Mouse (Mus musculus) limb, embryonic 14.5 days (tissue): ENCODE measurements around the gene Trio. TPM values are rescaled to one million over a fixed set of nuclear protein-coding genes. Genes with fewer than 3 reads are reported as not detected.

Source experiments
- ATAC-seq: fragments of 200-750 bp; cut with Nextera tagmentation; 2 replicates; pipeline ENCODE4 v1.8.0; 2017; ENCODE audit warnings: low read depth, moderate number of reproducible peaks, moderate TSS enrichment; ENCODE audit not compliant: low FRiP score
- DNase-seq: peaks from one replicate; pipeline ENCODE4 v3.0.0-alpha.2; 2015; ENCODE audit warnings: low spot score
- H3K27ac ChIP-seq: fragments of 300-500 bp; sonication (generic); replicated peaks from 2 replicates; pipeline ENCODE4 v1.5.1; 2014; ENCODE audit warnings: low read depth, mild to moderate bottlenecking, low read length, moderate library complexity, mixed read lengths
- H3K27me3 ChIP-seq: fragments of 300-500 bp; sonication (generic); 2 replicates; pipeline ENCODE4 v1.6.1; 2014; ENCODE audit warnings: low read length, mixed read lengths; ENCODE audit not compliant: control insufficient read depth, insufficient read depth
- H3K36me3 ChIP-seq: fragments of 300-500 bp; sonication (generic); 2 replicates; pipeline ENCODE4 v1.6.1; 2014; ENCODE audit warnings: mild to moderate bottlenecking, low read length, moderate library complexity, mixed read lengths; ENCODE audit not compliant: control insufficient read depth, insufficient read depth
- H3K4me1 ChIP-seq: fragments of 300-500 bp; sonication (generic); 2 replicates; pipeline ENCODE4 v1.6.1; 2014; ENCODE audit warnings: antibody characterized with exemption, low read length, mixed read lengths; ENCODE audit not compliant: control insufficient read depth, insufficient read depth
- H3K4me2 ChIP-seq: fragments of 300-500 bp; sonication (generic); replicated peaks from 2 replicates; pipeline ENCODE4 v1.6.1; 2014; ENCODE audit warnings: low read depth, mild to moderate bottlenecking, low read length, moderate library complexity; ENCODE audit not compliant: severe bottlenecking
- H3K4me3 ChIP-seq: fragments of 300-500 bp; sonication (generic); replicated peaks from 2 replicates; pipeline ENCODE4 v1.5.1; 2014; ENCODE audit warnings: low read length
- H3K9ac ChIP-seq: fragments of 300-500 bp; sonication (generic); 2 replicates; pipeline ENCODE4 v1.6.1; 2014; ENCODE audit warnings: mild to moderate bottlenecking, low read depth, low read length, moderate library complexity; ENCODE audit not compliant: severe bottlenecking
- H3K9me3 ChIP-seq: fragments of 300-500 bp; sonication (generic); 2 replicates; pipeline ENCODE4 v1.6.1; 2016; ENCODE audit warnings: low read length; ENCODE audit not compliant: control insufficient read depth
- POLR2A ChIP-seq: fragments of 200-500 bp; IDR thresholded peaks from 2 replicates; pipeline ENCODE4 v1.8.0; 2012; ENCODE audit warnings: inconsistent platforms, mild to moderate bottlenecking, moderate library complexity, borderline replicate concordance; ENCODE audit not compliant: insufficient read depth, insufficient read length; ENCODE audit errors: extremely low read depth
- WGBS: fragments of 180-500 bp; shearing (Covaris S2); extraction: QIAGEN DNeasy Blood & Tissue Kit; methylation state at CpG from one replicate; pipeline ENCODE4 v1.1.7; 2014; 5-methylcytosine and 5-hydroxymethylcytosine counted together
- polyA plus RNA-seq, 2 experiments: library from polyadenylated mRNA; depleted of rRNA in 1 of 2; stranded (reverse) in 1 of 2; unstranded in 1 of 2; fragments of >200 nt; fragmentation: Nextera tagmentation in 1 of 2; extraction: Ambion mirVana in 1 of 2; gene quantifications; 2 replicates each; pipeline versions ENCODE4 v1.2.1 to v1.2.3; 2012 to 2014

Gene Trio
- polyA plus RNA-seq, 2 experiments: 78.7 to 230 TPM

DNA sequence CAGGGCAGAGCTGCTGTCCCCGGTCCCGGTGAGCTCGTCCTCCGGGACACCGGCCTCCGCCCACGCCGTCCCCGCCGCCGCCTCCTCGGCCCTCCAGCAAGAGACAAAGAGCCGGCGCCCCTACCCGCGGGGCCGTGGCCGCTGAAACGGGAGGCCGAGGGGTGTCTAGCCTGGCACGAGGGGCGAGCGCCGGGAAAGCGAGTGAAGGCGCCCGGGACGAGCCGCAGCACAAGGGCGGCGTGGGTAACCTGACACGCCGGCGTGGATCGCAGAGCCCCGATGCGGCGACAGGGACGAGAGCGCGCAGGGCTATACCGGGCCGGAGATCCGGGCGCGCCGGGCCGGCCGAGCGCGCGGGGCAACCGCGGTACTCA lies 696 bp downstream of the Trio start:
- Histone ChIP-seq H3K4me1 (peaks cover 21% of the 10 kb centered on the region), H3K9ac (peak overlapping the region; percentile 92), H3K27me3 (no peaks in the 10 kb centered on the region), H3K9me3 (no peaks in the 10 kb centered on the region), H3K4me2 (peak overlapping the region; percentile 87), H3K27ac (peak overlapping the region; percentile 97), H3K4me3 (peak overlapping the region; percentile 87), H3K36me3 (no peaks in the 10 kb centered on the region)
- 0% methylated on average over 27 of the region's 54 CpGs for WGBS
- DNase-seq: peak; percentile 35
- no peak for TF ChIP-seq POLR2A
- peak; percentile 11 for ATAC-seq

DNA sequence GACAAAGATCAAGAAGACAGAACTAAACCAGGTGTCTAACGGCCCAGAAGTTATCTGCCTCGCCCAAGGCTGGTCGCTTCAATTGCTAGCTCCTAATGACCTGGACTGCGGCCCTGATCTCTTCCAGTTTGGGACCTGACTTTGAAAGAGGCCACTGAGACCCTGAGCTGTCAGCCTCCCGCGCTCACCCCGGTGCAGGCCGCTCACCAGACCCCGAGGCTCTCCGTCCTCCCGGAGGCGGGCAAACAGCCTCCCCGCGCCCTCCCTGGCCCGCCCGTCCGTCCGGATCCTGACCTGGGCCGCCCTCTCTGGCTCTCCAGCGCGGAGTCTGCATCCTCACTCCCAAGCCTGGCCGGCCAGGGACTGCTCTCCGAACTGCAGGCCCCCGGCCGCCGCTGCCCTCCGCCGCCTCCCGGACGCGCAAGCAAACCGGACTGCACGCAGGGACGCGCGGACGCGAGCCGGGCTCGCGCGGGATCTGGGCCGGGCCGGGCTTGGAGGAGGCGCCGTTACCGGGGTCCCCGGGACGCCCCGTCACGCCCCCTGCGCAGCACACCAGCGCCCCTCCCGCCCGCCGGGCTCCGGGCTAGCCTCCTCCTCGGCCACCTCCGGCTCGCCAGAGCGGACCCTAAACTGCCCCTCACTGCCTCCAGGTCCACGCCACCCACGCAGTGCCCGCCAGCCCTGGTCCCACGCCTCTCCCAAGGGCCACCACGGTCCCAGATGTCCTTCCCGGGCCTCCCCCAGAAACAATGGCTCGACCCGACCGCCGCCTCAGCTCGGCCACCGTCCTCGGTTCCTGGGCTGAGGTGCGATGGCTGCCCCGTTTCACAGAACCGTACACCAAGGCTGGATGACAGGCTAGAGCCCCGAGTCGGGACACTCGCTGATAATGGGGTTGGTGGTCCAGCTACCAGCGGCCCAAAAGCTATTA lies 1.4 kb downstream of the Trio start:
- H3K9ac ChIP-seq: peak overlapping the region; percentile 92
- H3K27me3 ChIP-seq: no peaks in the 10 kb centered on the region
- ATAC-seq (peak; percentile 62), DNase-seq (peak; percentile 52)
- peak overlapping the region; percentile 97 for H3K27ac ChIP-seq
- under 1% methylated on average over 63 of the region's 81 CpGs for whole genome bisulfite sequencing
- no peaks in the 10 kb centered on the region for H3K9me3 ChIP-seq
- H3K4me3 ChIP-seq: peak overlapping the region; percentile 87
- peak overlapping the region; percentile 87 for H3K4me2 ChIP-seq
- no peaks in the 10 kb centered on the region for H3K36me3 ChIP-seq
- TF ChIP-seq POLR2A: no peak
- H3K4me1 ChIP-seq: peaks cover 21% of the 10 kb centered on the region

DNA sequence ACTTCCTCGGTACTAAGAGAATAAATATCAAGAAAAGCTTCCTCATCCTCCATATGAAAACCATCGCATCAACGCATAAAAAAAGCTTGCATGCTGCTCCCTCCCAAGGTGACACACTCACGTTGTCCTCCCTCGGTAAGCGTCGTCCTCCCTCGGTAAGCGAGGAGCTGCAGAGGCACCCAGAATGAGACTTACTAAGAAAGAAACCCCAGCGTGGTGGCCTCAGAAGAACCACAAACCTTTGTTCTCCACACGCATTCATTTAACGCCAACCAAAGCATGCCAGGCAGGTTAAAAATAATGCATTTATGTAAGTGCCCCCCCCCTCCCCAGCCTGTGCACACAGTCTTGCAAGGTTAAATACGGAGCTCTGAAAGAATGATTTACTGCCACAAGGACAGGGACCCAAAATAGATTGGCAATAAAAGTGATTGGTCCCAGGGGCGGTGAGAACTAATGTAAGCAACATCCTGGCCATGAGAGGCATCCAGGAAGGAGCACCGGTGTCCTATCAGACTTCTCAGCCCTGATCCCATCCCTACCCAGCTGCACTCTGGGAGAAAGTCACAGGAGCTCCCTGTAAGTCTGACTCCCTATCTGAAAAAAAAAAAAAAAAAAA lies 3.9 kb downstream of the Trio start:
- DNase-seq: no peak
- WGBS: 14% methylated on average over 15 of the region's 15 CpGs
- no peaks in the 10 kb centered on the region for H3K27me3 ChIP-seq
- TF ChIP-seq POLR2A: no peak
- H3K9me3 ChIP-seq: no peaks in the 10 kb centered on the region
- no peak for ATAC-seq
- H3K27ac ChIP-seq: no peak overlapping the region
- no peak overlapping the region for H3K9ac ChIP-seq
- H3K4me1 ChIP-seq: peaks cover 21% of the 10 kb centered on the region
- no peak overlapping the region for H3K4me3 ChIP-seq
- no peaks in the 10 kb centered on the region for H3K36me3 ChIP-seq
- no peak overlapping the region; the same call in 1 of the 2 replicates for H3K4me2 ChIP-seq

DNA sequence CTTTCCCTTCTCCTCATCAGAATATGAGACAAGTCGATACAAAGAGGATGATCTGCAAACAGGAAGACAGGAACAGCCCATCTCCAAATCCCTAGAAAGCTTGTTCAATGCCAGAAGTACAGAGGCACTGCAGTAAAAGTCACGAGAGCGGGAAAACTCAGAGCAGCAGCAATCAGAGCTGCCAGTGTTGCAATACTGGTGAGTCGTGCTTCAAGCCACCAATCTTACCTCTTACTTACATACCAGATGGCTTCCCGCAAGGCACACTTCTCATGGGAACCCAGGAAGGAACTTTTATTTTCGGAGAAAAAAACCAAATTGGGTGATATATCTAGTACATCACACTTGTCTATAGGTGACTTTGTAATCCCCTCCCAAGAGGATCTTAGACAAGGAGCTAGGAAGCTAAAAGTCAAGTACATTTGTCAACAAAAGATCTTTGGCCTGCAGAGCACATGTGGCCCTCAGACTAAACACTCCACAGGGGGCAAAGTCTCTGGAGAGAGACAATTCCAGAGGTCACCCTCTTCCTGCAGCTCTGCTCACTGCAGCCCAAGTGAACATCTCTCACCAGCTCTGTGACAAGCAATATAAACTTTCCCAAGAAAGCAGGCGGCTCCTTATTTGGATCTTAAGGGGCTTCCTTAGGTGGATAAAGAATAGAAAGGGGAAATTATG lies 6.1 kb downstream of the Trio start:
- Histone ChIP-seq H3K4me1 (peaks cover 17% of the 10 kb centered on the region), H3K36me3 (no peaks in the 10 kb centered on the region), H3K9me3 (no peaks in the 10 kb centered on the region), H3K9ac (no peak overlapping the region), H3K27ac (no peak overlapping the region), H3K27me3 (no peaks in the 10 kb centered on the region), H3K4me2 (no peak overlapping the region), H3K4me3 (no peak overlapping the region)
- WGBS: 57% methylated on average over 7 of the region's 7 CpGs
- no peak for DNase-seq
- TF ChIP-seq POLR2A: no peak
- no peak for ATAC-seq

DNA sequence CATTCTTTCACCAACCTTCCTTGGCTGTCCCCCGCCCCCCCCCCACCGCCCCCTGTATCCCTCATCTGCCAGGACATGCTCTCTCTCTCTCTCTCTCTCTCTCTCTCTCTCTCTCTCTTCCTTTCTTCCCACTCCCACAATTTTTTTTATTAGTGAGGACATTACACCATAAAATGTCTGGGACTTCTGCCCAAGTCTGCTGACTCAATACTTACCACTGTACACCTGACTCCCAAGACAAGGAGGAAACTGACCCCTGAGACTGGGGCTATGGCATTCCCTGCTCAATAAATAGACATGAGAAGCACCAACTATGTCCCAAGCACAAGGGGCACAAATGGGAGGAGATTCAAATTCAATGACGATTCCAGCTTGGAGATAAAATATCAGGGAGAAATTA lies 18.1 kb downstream of the Trio start:
- H3K9me3 ChIP-seq: no peaks in the 10 kb centered on the region
- TF ChIP-seq POLR2A: no peak
- H3K27me3 ChIP-seq: no peaks in the 10 kb centered on the region
- H3K4me3 ChIP-seq: no peak overlapping the region
- no peak overlapping the region for H3K4me2 ChIP-seq
- H3K36me3 ChIP-seq: no peaks in the 10 kb centered on the region
- no peak for ATAC-seq
- peaks cover 26% of the 10 kb centered on the region for H3K4me1 ChIP-seq
- no peak overlapping the region for H3K9ac ChIP-seq
- 63% methylated on average over 3 of the region's 3 CpGs for WGBS
- H3K27ac ChIP-seq: no peak overlapping the region
- no peak for DNase-seq
